Mouse (Mus musculus): ENCODE data around the gene Zbtb5.
"Not testable (repeated sequence)": the region's sequence is repeated elsewhere in the genome, so short reads cannot be mapped to it uniquely, and the experiment has no call there.

The Zbtb5 gene

DNA sequence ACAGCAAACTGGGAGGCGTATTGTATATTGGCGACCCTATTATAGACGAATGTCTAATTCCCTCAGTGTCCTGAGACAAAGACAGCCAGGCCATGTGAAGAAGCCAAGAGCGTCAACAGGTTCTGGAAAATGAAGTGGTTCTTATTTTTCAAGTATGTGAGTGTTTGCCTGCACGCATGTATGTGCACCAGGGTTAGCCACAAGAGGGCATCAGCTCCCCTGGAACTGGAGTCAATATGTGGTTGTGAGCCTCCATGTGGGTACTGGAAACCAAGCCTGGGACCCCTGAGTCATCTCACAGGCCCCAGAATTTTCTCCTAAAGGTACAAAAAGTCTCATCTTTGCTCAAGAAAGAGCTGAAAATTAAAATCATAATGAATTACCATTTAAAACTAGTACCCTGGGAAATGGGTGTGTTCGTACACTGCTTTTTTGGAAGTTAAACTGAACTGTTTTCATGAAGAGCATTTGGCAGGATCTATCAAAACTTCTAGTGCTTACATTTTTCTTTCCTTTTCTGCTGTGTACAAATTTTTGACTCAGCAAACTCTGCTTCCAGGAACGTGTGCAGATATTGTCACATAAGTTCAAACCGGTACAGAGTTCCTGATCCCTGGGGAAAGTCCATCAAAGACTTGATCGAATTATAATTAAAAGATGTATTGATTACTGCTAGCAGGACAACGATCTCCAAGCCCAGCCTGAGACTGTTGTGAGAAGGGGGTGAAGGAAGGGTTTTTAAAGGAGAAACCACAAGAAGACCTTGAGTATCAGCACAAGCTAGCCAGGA lies 35.1 kb downstream of the Zbtb5 start:
- in situ Hi-C loops (cut with MboI; ENCODE audit: low pct_unique_long_range_greater_than_20kb in 1 of 2, low sequenced_read_pairs in 2 of 2, unreplicated experiment in 1 of 2) = no loop called here

DNA sequence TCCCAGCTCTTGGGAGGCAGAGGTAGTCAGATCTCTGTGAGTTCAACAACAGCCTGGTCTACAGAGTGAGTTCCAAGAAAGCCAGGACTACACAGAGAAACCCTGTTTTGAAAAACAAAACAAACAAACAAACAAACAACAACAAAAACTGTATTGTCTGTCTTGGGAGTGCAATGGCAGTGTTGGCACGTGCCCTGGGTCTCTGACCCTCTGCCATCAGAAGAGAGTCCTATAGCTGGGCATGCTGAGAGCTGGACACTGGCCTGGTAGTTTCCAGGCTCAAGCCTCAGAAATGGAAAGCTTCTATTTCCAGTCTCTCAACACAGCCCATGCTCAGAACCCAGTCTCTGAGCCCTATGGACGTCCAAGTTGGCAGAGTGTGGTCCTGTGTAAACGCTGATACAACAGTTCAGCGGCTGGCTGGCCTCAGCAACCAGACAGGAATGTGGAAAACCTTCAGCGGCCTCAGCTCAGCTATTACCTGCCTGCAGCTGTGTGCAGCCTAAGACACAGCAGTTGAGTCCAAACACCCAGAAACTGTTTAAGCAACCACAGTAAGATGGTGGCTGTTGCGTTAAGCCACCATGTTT lies 36.1 kb downstream of the Zbtb5 start:
- in situ Hi-C loops (cut with MboI; ENCODE audit: low pct_unique_long_range_greater_than_20kb in 1 of 2, low sequenced_read_pairs in 2 of 2, unreplicated experiment in 1 of 2) = no loop called here

DNA sequence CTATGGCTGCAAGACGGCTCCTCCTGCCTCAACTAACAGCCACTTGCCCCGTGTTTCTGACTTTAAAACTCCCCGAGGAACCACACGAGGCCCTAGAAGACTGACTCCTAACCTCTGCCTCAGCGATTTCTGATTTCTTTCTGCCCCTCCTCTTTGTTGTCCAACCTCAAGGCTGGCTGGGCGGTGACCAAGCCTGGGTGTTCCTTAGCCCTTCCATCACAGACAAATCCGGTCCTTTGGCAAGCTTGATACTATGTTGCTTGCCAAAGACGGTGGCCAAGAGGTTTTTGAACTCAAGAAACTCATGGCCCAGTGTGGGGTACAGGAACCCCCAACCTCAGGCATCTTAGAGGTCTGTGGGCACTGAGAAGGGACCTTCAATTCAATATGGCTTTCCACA lies 37.9 kb downstream of the Zbtb5 start:
- in situ Hi-C loops (cut with MboI; ENCODE audit: low pct_unique_long_range_greater_than_20kb in 1 of 2, low sequenced_read_pairs in 2 of 2, unreplicated experiment in 1 of 2) = no loop called here

DNA sequence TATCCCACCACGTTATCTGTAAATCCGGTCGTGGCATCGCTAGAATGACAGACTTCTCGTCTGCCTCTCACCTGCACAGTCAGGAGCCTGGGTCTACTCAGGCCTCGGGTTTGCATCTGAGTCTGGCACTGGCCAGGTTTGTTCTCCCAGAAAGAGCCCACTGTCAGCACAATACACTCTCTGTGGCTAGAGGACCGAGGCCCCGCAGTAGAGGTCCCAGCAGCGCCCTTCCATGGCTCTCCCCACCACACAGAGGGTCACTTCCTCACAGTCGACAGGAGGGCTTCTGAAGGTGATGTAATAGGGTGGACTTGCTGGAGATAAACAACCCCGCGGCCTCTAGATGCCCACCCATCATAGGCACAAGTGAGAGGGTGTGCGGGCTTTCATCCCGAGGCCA lies 38.3 kb downstream of the Zbtb5 start:
- in situ Hi-C loops (cut with MboI; ENCODE audit: low pct_unique_long_range_greater_than_20kb in 1 of 2, low sequenced_read_pairs in 2 of 2, unreplicated experiment in 1 of 2) = no loop called here

DNA sequence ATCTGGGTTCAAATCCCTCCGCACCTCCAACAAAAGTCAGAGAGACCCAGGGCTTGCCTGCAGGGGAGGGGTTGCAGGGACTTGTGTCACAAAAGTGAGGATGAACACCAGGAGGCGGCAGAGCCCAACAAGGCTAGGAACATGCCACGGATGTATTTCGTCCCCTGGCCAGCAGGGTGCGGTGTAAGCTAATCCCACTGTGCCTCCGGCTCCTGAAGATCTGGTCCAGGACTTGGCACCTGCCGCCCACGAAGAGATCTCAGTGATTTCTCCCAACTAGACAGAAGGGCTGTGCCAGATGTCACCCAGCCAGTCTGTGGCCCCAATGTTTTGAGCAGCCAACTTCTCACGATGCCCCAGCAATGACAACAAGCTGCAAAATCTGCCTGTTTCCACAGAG lies 38.8 kb downstream of the Zbtb5 start:
- in situ Hi-C loops (cut with MboI; ENCODE audit: low pct_unique_long_range_greater_than_20kb in 1 of 2, low sequenced_read_pairs in 2 of 2, unreplicated experiment in 1 of 2) = no loop called here

DNA sequence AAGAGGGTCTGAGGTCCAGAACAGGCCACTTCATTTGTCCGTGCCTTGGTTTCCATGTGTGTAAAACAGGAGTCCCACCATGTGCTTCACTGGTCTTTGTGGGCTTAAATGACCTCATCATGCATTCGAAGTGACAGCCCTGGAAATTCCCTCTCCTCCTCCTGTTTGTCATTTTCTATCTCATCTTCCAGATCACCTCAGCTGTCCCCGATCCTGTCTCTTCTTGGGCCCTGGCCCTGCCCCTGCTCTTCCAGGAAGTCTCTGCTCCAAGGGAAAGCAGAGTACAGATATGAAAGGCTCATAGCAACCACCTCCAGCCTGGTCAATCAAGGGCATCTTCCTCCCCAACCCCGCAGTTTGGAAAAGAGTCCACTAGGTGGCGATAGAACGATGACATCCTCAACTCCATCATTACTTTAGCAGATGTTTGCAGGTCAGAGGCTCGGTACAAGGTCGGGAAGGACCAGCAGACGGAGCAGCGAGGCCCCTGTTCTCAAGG lies 41.6 kb downstream of the Zbtb5 start:
- in situ Hi-C loops (cut with MboI; ENCODE audit: low pct_unique_long_range_greater_than_20kb in 1 of 2, low sequenced_read_pairs in 2 of 2, unreplicated experiment in 1 of 2) = no loop called here

DNA sequence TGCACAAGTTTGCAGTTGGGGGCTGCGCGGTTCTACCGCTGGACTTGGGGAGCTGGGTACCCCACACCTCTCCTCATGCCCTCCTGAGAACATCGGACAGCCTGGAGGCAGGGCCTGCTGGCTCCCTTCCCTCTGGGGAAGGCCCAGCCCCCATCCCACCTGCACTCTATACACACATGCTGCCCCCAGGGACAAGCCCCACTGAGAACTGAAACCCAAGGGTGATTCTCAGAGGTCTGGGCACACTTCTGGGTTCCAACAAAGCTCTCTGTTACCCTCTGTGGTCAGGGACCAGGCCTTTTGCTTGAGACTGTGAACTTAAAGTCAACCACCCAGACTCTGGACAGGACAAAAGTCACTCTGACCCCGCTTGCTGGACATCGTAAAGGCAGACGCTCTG lies 42.2 kb downstream of the Zbtb5 start:
- in situ Hi-C loops (cut with MboI; ENCODE audit: low pct_unique_long_range_greater_than_20kb in 1 of 2, low sequenced_read_pairs in 2 of 2, unreplicated experiment in 1 of 2) = no loop called here

DNA sequence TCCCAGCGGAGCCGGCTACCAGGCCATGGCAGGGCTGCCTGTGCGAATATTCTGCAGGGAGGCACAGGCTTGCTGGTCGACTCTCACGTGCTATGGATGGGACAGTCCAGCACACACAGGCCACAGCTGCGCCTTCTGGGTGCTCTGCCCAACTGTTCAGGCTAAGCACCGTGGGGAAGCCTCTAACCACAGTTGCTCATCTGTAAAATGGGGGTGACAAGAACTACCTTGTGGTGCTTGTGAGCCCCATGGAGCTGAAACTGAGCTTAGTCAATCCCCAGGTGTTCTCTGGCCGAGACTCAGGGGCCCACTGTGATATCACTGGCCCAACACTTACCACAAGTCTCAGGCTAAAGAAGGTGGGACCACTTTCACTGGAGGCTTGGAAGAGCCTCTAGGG lies 44.8 kb downstream of the Zbtb5 start:
- in situ Hi-C loops (cut with MboI; ENCODE audit: low pct_unique_long_range_greater_than_20kb in 1 of 2, low sequenced_read_pairs in 2 of 2, unreplicated experiment in 1 of 2) = no loop called here

DNA sequence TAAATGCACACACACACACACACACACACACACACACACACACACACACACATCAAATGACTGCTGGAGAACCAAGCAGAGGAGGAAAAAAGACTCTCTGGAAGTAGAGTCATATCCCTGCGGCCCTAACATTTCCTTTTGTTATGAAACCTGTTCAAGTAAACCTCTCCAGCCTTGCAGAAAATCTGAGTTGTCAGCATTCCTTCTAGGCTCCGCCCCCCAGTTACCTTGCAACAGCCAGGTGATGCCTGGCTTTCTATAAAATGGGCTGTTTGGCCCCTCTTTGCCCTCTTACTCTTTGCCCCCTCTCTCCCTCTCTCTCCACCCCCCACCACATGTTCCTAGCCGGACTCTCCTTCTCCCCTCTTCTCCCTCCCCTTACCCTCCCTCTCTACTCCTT lies 46.5 kb downstream of the Zbtb5 start:
- in situ Hi-C loops (cut with MboI; ENCODE audit: low pct_unique_long_range_greater_than_20kb in 1 of 2, low sequenced_read_pairs in 2 of 2, unreplicated experiment in 1 of 2) = no loop called here

DNA sequence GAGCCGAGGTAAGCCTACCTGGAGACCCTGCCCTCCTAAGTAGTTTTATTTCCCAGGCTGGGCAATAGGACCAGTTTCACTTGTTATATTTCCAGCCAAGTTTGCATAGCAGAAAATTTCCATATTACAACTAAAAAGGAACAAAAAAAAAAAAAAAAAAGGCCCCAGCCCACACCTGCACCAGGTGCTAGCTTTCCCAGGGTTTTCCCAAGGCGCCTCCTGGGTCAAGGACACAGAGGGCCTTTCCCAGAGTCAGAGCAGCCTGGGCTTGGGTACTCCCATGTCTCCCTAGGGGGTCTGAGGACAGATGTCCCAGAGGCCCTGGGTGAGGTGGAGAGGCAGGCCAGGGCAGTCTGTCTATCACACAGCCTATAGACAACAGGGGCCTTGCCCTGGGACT lies 47.0 kb downstream of the Zbtb5 start:
- in situ Hi-C loops (cut with MboI; ENCODE audit: low pct_unique_long_range_greater_than_20kb in 1 of 2, low sequenced_read_pairs in 2 of 2, unreplicated experiment in 1 of 2) = no loop called here

DNA sequence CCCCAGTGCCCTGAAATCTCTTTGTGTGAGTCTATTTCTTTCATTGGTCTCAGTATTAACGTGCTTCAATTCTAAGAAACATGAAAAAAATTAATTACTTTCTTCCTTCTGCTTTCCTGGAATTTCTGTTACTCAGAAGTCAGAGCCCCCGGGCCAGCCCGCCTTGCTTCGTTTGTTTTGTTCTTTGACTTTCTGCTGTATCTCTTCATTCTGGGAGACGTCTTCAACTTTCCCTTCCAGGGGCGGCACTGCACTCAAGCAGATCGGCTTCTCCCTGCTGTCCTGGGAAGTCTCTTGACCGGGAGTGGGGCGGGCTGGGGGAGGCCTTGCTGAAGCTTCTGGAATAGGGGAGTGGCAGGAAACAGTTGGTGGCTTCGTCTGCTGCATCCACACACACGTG lies 49.1 kb downstream of the Zbtb5 start:
- in situ Hi-C loops (cut with MboI; ENCODE audit: low pct_unique_long_range_greater_than_20kb in 1 of 2, low sequenced_read_pairs in 2 of 2, unreplicated experiment in 1 of 2) = no loop called here

DNA sequence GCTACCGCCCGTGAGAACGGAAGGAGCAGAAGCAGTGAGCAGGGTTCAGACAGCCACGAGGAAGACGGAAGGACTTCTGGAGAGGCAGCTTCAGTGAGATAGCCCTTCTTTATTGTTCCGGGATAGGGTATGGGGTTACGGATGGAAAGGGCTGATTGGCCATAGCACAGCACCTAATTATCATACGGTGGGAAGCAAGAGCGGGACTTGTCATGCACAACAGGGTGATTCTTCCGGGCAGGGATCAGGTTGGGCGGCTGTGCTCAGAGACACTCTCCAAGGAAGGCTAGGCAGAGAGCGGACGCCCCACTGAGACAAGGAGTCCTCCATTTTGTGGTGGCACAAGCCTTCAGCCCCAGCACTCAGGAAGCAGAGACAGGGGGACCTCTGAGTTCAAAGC lies 53.0 kb downstream of the Zbtb5 start:
- in situ Hi-C loops (cut with MboI; ENCODE audit: low pct_unique_long_range_greater_than_20kb in 1 of 2, low sequenced_read_pairs in 2 of 2, unreplicated experiment in 1 of 2) = no loop called here

DNA sequence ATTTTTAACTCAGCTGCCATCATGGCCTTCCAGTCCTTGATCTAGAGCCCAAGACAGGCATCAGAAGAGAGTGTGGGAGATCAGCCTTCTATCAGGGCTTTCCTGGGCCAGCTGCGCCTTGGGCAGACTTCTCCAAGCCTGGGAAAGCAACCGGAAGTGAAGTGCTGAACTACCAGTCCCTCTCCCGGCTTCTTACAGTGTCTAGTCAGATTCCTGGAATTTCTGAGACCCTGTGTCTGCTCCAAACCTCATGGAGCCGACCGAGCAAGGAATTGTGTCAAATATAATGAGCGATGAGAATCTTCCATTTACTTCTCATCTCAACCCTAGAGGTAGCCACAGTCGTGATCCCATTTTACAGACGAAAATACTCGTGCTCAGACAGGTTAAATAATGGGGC lies 53.4 kb downstream of the Zbtb5 start:
- in situ Hi-C loops (cut with MboI; ENCODE audit: low pct_unique_long_range_greater_than_20kb in 1 of 2, low sequenced_read_pairs in 2 of 2, unreplicated experiment in 1 of 2) = no loop called here

DNA sequence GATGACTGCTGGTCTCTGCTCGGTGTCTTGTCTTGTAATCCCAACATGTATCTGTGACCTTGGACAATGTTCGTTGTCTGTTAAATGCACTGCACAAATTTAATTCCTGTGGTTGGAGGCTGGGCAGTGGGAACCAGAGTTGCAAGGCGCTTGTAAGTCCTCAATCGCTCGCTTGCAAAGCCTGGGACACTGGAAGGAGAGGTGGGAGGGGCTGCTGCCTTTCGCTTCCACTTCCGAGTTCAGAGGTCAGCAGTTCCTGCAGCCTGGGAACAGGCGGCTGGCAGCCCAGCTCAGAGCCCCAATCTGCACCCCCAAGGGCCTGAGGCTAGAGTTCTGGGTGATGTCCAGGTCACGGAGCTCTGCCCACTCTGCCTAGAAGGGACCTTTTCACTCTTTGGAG lies 59.2 kb downstream of the Zbtb5 start:
- in situ Hi-C loops (cut with MboI; ENCODE audit: low pct_unique_long_range_greater_than_20kb in 1 of 2, low sequenced_read_pairs in 2 of 2, unreplicated experiment in 1 of 2) = no loop called here

DNA sequence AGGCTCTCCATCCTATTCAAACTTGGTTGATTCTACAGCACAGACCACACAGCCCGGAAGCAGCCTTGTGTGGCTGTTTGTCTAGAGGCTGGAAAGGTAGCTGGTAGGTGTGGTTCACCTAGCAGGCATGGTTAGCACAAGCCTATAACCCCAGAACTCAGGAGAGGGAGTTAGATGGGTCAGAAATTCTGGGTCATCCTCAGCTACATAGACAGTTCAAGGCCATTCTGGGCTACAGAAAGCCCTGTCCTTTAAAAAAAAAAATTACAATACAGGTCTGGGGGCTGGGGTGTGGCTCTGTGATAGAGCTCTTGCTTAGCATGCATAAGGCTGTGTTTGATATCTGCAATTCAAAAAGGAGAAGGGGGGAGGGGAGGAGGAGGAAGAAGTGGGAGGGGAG lies 63.9 kb downstream of the Zbtb5 start:
- in situ Hi-C loops (cut with MboI; ENCODE audit: low pct_unique_long_range_greater_than_20kb in 1 of 2, low sequenced_read_pairs in 2 of 2, unreplicated experiment in 1 of 2) = no loop called here

DNA sequence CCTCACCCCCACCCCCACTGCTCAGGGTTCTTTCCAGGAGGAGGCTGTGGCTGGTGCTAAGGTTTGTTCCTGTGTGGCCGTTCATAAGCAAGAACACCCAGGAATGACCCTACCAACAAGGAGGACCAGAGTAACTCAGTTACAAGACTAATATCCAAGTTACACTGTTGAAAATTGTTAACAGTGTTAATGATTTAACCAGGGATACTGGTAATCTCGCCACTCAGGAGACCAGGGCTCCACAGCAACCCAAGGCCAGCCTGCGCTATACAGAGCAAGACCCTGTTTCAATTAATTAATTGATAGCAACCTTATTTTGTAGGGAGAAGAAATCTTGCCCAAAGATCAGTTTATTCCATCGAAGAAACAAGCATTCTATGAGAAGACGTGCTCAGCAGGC lies 64.7 kb downstream of the Zbtb5 start:
- in situ Hi-C loops (cut with MboI; ENCODE audit: low pct_unique_long_range_greater_than_20kb in 1 of 2, low sequenced_read_pairs in 2 of 2, unreplicated experiment in 1 of 2) = no loop called here

DNA sequence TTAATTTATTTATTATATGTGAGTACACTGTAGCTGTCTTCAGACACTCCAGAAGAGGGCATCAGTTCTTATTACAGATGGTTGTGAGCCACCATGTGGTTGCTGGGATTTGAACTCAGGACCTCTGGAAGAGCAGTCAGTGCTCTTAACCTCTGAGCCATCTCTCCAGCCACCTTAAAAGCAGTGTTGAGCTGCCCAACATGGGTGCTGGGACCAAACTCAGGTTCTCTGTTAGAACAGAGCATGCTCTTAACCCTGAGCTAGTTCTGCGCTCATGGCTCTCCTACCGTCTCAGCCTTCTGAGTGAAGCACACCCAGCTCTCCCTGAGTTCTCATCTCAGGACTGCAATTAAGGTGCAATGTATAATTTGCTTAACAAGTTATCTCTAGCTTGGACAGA lies 66.1 kb downstream of the Zbtb5 start:
- in situ Hi-C loops (cut with MboI; ENCODE audit: low pct_unique_long_range_greater_than_20kb in 1 of 2, low sequenced_read_pairs in 2 of 2, unreplicated experiment in 1 of 2) = not testable (repeated sequence)

DNA sequence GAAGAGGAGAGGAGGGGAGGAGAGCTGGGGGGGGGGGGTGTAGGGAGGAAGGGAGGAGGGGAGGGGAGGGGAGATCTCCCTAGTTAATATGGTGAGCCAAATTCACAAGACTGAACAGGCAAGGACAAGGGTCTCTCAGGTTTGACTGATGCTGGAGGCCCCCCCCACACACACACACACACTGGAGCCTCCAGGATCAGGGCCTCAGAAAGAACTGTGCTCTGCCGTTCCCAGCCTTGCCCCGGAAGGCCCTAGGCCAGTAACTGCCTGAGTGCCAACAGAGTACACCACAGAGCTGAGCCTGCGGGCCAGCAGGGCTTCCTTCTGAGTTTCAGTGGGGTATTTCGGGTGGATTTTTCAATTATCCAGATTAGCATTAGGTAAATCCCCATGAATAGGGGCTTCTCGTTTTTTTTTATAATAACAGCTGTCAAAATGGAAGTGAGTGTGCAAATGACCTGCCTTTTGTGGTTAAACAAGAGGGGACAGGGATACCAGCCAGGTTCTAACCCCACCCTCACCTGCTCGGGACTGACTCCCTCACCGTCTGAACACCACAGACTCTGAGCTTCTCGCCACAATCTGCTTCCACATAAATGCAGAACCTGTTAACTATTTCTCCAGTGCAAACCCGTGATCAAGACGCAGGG lies 67.7 kb downstream of the Zbtb5 start:
- in situ Hi-C loops (cut with MboI; ENCODE audit: low pct_unique_long_range_greater_than_20kb in 1 of 2, low sequenced_read_pairs in 2 of 2, unreplicated experiment in 1 of 2) = no loop called here

DNA sequence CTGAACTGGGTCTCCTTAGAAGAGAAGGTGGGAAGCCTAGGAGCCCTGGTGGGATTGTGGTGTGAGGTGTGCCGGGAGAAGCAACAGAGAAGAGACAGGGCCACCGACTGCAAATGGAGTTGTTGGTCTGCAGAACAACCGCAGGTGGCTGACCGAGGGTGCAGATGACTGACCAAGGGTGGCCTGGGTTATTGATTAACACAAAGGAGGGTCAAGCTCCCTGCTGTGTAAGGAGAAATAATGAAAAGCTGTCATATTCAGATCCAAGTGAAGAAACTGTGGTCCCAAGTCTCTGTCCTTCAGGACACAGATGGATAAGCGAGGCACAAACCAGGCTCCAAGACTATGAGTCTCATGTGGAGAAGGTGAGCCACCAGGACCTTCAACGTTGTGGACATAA lies 68.7 kb downstream of the Zbtb5 start:
- in situ Hi-C loops (cut with MboI; ENCODE audit: low pct_unique_long_range_greater_than_20kb in 1 of 2, low sequenced_read_pairs in 2 of 2, unreplicated experiment in 1 of 2) = no loop called here

DNA sequence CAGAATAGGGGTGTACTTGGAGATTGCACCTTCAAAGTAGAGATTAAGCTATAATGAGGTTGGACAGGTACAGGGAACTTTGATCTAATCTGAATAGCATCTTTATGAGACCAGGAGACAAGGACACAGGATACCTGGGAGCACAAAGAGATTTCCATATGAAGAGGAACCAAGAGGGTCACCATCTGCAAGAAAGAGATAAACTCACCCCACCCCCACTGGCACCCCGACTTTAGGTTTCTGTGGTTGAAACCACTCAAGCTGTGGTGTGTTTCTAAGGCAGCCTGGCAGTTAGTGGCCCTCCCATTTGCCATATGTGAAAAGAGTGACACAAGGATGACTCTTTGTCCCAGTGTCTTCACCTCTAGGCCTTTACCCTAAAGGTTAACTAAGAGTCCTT lies 70.0 kb downstream of the Zbtb5 start:
- in situ Hi-C loops (cut with MboI; ENCODE audit: low pct_unique_long_range_greater_than_20kb in 1 of 2, low sequenced_read_pairs in 2 of 2, unreplicated experiment in 1 of 2) = no loop called here

Measured in mouse embryonic stem cell (cell line).